Mouse (Mus musculus) hindbrain, embryonic 10.5 days (tissue): ENCODE measurements around the gene Rnaseh2c. TPM values are rescaled to one million over a fixed set of nuclear protein-coding genes. Genes with fewer than 3 reads are reported as not detected.

Experiments used
- DNase-seq: peaks from one replicate; pipeline ENCODE4 v3.0.0-alpha.2; 2017; ENCODE audit warnings: low spot score
- H3K27ac ChIP-seq: fragments of 300-500 bp; sonication (generic); 2 replicates; pipeline ENCODE4 v1.5.1; 2016; ENCODE audit warnings: mild to moderate bottlenecking, moderate library complexity
- H3K27me3 ChIP-seq: fragments of 300-500 bp; sonication (generic); 2 replicates; pipeline ENCODE4 v1.6.1; 2016; ENCODE audit warnings: mild to moderate bottlenecking; ENCODE audit not compliant: poor library complexity, insufficient read depth, severe bottlenecking
- H3K36me3 ChIP-seq: fragments of 300-500 bp; sonication (generic); 2 replicates; pipeline ENCODE4 v1.6.1; 2016; ENCODE audit warnings: mild to moderate bottlenecking, moderate library complexity
- H3K4me1 ChIP-seq: fragments of 300-500 bp; sonication (generic); replicated peaks from 2 replicates; pipeline ENCODE4 v1.6.1; 2016; ENCODE audit warnings: mild to moderate bottlenecking
- H3K4me3 ChIP-seq: fragments of 300-500 bp; sonication (generic); 2 replicates; pipeline ENCODE4 v1.5.1; 2016; ENCODE audit warnings: mild to moderate bottlenecking, moderate library complexity
- H3K9me3 ChIP-seq: fragments of 300-500 bp; sonication (generic); 2 replicates; pipeline ENCODE4 v1.6.1; 2016; ENCODE audit warnings: mild to moderate bottlenecking, moderate library complexity
- WGBS: fragments of 180-500 bp; shearing (Covaris S2); methylation state at CpG from one replicate; pipeline ENCODE4 v1.1.7; 2016; 5-methylcytosine and 5-hydroxymethylcytosine counted together
- polyA plus RNA-seq: library from polyadenylated mRNA; unstranded; fragments of >200 nt; fragmentation: Nextera tagmentation; extraction: Ambion mirVana; gene quantifications from 2 replicates; pipeline ENCODE4 v1.2.1, GENCODE M21; 2016

The Rnaseh2c gene
- polyA plus RNA-seq, 1 experiment from 2014 or later = 187 TPM

DNA sequence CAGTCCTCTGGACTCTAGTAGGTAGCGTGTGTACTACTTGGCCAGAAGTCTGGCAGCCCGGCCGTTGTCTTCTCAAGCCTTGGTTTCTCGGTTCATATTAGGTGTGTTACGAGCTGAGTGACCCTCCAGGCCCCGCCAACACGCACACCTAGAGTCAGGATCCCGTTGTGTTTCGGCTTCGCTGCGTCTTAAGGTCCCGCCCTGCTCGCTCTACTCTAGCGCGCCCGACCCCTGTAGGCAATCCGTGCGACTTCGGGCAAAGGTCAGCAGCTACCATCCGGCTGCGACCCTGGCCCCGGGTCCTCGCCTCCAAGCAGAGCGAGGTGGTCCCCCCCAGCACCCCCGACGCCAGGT, 34.5 kb upstream of the Rnaseh2c start:
- no peak for DNase-seq
- 2% methylated on average over 26 of the region's 26 CpGs for WGBS
- peaks cover 72% of the 10 kb centered on the region for H3K27me3 ChIP-seq

DNA sequence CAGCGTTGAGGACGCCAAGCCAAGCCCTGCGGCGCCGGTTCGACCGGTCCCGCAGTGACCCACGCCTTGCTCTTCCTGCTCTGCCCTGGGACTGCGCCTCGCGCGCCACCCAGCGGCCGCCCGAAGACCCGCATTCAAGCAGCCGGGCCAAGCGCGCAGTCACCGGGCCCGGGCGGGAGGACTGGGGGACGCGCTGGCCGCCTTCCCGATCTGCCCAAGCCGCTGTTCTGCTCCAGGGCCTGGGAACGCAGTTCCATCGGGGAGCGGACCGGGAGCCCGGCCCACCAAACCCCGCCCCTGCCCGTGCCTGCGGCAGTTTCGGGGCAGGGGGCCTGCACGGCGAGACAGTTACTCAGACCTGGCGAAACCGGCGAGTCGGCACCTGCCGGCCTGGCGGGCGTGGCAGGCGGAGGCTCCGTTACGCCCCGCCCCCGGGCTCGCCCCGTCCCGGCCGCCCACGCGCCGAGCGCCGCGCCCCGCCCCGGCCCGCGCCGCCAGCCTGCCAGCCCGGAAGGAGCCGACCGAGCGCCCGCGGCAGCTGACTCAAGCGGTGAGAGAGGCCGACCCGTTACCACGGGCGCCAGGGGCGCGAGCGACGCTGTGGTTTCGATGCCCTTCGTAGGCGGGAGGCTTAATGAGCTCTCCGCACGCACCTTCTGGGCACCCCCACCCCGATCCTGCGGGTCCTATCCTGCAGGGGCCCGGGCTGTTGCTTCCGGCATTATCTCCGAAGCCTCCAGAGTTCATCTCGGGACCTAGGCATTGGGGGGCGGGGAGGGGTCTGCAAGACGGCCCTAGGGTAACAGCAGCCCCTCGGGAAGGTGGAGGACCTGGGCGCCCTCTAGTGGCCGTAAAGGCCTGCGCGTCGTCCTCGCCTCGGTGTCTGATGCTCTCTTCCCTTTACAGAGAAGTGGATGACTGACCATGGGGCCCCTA, 33.9 kb upstream of the Rnaseh2c start, which contains the start of gene Ap5b1:
TSS of gene Ap5b1 (plus strand) at position 492 of the 936 bp plus-strand sequence.
- Histone ChIP-seq H3K9me3 (no peaks in the 10 kb centered on the region), H3K4me3 (peak within 1 kb of the TSS; percentile 81), H3K27me3 (peaks cover 66% of the 10 kb centered on the region), H3K4me1 (peaks cover 38% of the 10 kb centered on the region), H3K36me3 (peaks cover 12% of the 10 kb centered on the region; the same call in 1 of the 2 replicates), H3K27ac (peak within 1 kb of the TSS; percentile 92)
- DNase-seq = peak; percentile 93
- WGBS = under 1% methylated on average over 102 of the region's 102 CpGs

More for the DNA sequence above, 34.5 kb upstream of the Rnaseh2c start:
- H3K9me3 ChIP-seq = no peaks in the 10 kb centered on the region
- H3K27ac ChIP-seq = peak overlapping the region; percentile 92
- H3K4me1 ChIP-seq = peaks cover 38% of the 10 kb centered on the region
- peak overlapping the region; percentile 81 for H3K4me3 ChIP-seq
- peaks cover 12% of the 10 kb centered on the region; the same call in 1 of the 2 replicates for H3K36me3 ChIP-seq

DNA sequence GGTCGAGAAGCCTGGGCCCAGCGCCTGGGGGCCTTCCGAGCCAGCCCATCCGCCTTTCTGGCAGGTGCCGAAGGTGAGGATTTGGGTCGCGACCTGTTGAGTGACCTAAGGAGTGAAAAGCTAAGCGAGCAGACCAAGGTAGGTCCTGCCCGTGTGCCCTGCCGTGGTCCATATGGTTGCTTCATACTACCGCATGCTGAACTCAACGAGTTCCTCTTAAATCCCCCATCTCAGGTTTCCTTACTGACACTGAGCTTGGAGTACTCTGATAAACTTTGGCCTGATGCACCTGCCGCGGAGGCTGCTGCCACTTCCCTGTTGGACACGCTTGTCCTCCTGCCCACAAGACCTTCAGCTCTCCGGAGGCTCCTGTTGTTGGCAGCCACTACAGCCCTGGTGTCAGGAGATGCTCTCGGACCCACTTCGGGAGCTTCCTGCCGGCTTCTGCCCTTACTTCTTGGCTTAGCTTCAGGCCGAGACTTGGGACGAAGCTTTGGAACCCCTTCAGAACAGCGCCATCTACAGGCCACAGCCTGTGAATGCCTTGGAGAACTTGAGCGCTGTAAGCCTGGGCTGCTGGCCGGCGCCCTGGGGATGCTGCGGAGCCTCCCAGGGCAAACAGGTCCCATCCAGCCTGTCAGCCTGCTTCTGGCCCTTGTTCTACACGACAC, 33.1 kb upstream of the Rnaseh2c start:
- WGBS = 11% methylated on average over 27 of the region's 27 CpGs
- H3K27ac ChIP-seq = peak overlapping the region; percentile 92
- H3K36me3 ChIP-seq = peaks cover 12% of the 10 kb centered on the region; the same call in 1 of the 2 replicates
- DNase-seq = peak; percentile 86
- H3K9me3 ChIP-seq = no peaks in the 10 kb centered on the region
- peaks cover 58% of the 10 kb centered on the region for H3K27me3 ChIP-seq
- peaks cover 38% of the 10 kb centered on the region for H3K4me1 ChIP-seq
- H3K4me3 ChIP-seq = peak overlapping the region; percentile 81

DNA sequence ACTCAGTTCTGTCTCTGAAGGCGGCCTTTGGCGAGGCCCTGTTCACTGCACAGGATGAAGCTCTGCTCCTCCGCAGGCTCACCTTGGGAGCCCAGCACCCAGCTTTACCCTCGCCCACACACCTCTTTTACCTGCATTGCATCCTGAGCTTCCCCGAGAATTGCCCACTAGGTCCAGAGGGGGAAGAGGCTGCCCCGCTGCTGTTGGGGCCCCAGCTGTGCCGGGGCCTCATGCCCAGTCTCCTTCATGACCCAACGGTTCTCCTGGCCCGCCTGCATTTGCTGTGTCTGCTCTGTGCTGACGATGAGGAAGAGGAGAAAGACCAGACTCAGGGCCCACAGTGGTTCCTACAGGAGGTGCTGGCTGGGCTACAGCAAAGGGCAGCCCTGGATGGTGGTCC, 32.2 kb upstream of the Rnaseh2c start:
- Histone ChIP-seq H3K27ac (peak overlapping the region; percentile 59; the same call in 1 of the 2 replicates), H3K27me3 (peaks cover 48% of the 10 kb centered on the region), H3K36me3 (peaks cover 12% of the 10 kb centered on the region; the same call in 1 of the 2 replicates), H3K9me3 (no peaks in the 10 kb centered on the region), H3K4me1 (peaks cover 38% of the 10 kb centered on the region), H3K4me3 (peak overlapping the region; percentile 81; the same call in 1 of the 2 replicates)
- 80% methylated on average over 10 of the region's 10 CpGs for WGBS
- no peak for DNase-seq

DNA sequence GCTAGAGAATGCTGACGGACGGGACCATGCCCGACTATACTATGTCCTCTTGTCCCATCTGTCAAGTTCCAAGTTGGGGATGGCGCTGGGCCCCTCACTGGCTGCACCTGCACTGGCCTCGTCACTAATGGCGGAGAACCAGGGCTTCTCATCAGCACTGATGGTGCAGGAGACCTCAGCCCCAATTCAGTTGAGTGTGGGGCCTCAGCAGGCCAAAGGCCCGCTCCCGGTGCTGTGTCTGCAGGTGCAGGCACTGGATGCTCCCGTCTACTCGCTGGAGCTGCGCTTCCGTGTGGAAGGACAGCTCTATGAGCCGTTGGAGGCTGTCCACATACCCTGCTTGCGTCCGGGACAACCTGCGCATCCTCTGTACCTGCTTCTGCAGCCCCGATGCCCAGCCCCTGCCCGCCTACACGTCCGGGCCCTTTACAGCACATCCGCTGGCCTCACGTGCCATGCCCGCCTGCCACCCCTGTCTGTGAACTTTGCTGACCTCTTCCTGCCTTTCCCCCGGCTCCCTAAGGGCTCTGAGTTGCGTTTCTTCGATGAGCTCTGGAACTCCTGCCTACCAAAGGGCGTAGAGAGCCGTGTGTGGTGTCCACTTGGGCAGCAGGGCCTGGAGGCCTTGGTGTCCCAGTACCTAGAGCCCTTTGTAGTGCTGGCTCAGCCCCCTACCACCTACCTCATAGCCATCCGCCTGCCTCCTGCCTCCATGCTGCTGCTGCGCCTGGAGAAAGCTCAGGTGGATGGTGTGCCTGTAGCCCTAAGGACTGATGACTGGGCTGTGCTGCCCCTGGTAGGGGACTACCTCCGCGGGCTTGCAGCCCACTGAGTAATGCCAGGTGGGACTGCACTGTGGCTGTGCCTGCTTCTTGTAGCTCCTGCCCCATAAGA, 31.1 kb upstream of the Rnaseh2c start:
- 87% methylated on average over 32 of the region's 32 CpGs for WGBS
- no peak overlapping the region for H3K4me3 ChIP-seq
- no peaks in the 10 kb centered on the region for H3K9me3 ChIP-seq
- H3K4me1 ChIP-seq = peaks cover 38% of the 10 kb centered on the region
- no peak for DNase-seq
- no peak overlapping the region for H3K27ac ChIP-seq
- H3K36me3 ChIP-seq = peaks cover 12% of the 10 kb centered on the region; the same call in 1 of the 2 replicates
- peaks cover 38% of the 10 kb centered on the region for H3K27me3 ChIP-seq

DNA sequence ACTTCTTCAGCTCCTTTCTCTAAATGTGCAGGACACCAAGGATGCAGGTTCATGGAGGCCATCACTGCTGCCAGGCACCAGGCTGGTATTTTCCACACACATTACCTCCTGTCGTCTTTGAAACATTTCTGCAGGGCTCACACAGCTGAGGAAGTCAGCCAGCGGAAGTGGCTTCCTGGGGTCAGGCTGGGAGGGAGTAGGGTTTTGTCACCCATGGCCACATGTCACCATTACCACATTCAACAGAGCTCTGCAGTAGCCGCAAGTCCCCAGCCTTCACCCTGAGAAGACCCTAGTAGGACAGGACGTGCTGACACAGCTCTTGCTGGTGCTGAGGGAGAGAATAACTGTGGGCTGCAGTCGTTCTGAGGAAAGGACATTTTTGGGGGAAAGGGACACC, 29.8 kb upstream of the Rnaseh2c start:
- Histone ChIP-seq H3K4me3 (no peak overlapping the region), H3K27ac (no peak overlapping the region), H3K27me3 (peaks cover 25% of the 10 kb centered on the region), H3K36me3 (peaks cover 12% of the 10 kb centered on the region; the same call in 1 of the 2 replicates), H3K9me3 (no peaks in the 10 kb centered on the region), H3K4me1 (peaks cover 30% of the 10 kb centered on the region)
- WGBS = 81% methylated on average over 5 of the region's 5 CpGs
- DNase-seq = no peak

DNA sequence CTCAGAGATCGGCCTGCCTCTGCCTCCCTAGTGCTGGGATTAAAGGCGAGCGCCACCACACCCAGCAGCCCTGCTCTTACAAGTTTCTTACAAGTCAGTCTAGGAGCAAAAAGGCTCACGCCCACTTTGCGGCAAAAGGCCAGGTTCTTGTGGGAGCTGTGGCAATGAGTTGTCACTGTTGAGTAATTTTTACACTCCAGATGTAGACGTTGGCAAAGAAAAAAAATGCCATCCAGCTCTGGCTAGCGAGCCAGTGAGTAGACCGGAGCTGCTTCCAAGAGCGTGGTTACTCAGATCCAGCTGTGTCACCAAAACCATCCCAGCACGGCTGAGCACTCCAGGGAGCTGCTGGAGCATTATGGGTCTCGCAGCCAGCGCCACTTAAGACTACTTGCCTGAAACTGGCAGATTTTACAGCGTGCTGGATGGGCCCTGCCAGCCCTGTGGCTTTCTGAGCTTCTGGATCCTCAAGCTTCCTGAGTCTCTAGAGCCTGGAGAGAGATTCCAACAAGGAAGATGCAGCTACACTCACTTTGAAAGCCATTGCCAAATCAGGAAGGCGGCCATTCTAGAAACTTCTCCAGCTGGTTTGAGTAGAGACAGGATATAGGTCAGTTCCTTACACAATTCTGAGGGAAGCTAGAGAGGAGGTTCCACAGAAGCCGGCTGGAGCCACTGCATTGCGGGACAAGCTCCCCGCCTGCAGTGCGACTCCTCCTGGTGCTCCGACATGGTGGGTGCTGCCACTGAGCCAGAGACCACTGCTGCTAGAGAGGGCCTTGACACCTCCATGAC, 29.1 kb upstream of the Rnaseh2c start:
- Histone ChIP-seq H3K36me3 (peaks cover 12% of the 10 kb centered on the region; the same call in 1 of the 2 replicates), H3K9me3 (no peaks in the 10 kb centered on the region), H3K27ac (no peak overlapping the region), H3K27me3 (peaks cover 22% of the 10 kb centered on the region), H3K4me1 (peaks cover 23% of the 10 kb centered on the region), H3K4me3 (no peak overlapping the region)
- WGBS = 85% methylated on average over 19 of the region's 19 CpGs
- no peak for DNase-seq

DNA sequence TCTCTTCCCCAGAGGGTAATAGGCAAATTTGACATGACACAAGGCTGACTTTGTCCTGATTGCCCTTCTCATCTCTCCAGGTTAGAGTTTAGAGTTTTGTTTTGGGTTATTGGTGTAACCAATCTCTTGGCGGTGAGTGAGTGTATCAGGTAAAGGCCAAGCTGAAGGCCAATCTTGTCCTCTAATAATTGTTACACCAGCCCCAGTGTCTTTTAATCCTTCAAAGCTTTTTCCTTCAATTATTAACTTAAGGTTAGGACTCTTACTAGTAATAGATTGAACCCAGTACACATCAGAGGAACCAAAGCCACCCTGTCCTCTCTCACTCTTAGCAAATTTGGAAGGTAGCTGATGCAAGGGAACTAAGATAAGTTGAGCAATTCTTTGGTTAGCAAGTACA, 26.3 kb upstream of the Rnaseh2c start:
- Histone ChIP-seq H3K27me3 (peaks cover 8% of the 10 kb centered on the region), H3K4me3 (no peak overlapping the region), H3K4me1 (peaks cover 3% of the 10 kb centered on the region; the same call in 1 of the 2 replicates), H3K9me3 (no peaks in the 10 kb centered on the region), H3K27ac (no peak overlapping the region), H3K36me3 (peaks cover 7% of the 10 kb centered on the region; the same call in 1 of the 2 replicates)
- DNase-seq = no peak
- 91% methylated on average over 1 of the region's 1 CpGs for WGBS

DNA sequence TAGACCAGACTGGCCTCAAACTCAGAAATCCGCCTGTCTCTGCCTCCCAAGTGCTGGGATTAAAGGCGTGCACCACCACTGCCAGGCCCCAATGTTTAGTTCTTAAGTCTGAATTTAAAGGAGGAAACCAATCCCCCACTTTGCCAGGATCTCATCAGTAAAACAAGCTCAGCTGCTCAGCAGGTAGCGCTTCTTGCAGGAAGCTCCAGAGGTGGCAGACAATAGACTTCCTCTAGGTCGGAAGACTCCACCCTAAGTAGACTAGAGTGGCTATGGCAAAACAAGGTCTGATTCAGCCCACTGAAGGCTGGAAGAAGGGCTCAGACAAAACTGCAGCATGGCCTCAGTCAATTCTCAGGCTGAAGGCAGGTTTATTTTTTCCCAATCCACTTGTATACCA, 21.7 kb upstream of the Rnaseh2c start:
- 70% methylated on average over 4 of the region's 4 CpGs for WGBS
- no peaks in the 10 kb centered on the region for H3K9me3 ChIP-seq

DNA sequence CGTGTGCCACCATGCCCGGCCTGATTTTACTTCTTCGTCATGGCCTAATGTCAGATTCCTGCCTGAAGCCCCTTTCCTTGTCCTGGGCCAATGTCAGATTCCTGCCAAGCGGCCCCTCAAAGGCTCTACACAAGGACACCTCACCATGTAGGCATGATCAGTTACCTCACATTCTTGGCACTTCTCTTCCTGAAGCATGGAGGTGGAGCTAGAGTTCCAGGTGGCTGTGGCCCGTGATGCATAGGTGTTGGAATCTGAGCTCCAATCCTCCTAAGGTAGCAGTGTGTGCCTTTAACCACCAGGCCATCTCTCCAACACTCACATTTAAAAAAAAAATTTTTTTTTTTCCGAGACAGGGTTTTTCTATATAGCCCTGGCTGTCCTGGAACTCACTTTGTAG, 20.9 kb upstream of the Rnaseh2c start:
- DNase-seq = no peak
- no peaks in the 10 kb centered on the region for H3K36me3 ChIP-seq
- WGBS = 85% methylated on average over 6 of the region's 6 CpGs
- H3K9me3 ChIP-seq = no peaks in the 10 kb centered on the region
- no peaks in the 10 kb centered on the region for H3K27me3 ChIP-seq
- H3K27ac ChIP-seq = no peak overlapping the region
- no peak overlapping the region for H3K4me3 ChIP-seq
- H3K4me1 ChIP-seq = no peaks in the 10 kb centered on the region

More for the DNA sequence above, 21.7 kb upstream of the Rnaseh2c start:
- H3K4me3 ChIP-seq = no peak overlapping the region
- H3K27me3 ChIP-seq = no peaks in the 10 kb centered on the region
- no peak overlapping the region for H3K27ac ChIP-seq
- no peaks in the 10 kb centered on the region for H3K4me1 ChIP-seq
- H3K36me3 ChIP-seq = no peaks in the 10 kb centered on the region
- DNase-seq = no peak

DNA sequence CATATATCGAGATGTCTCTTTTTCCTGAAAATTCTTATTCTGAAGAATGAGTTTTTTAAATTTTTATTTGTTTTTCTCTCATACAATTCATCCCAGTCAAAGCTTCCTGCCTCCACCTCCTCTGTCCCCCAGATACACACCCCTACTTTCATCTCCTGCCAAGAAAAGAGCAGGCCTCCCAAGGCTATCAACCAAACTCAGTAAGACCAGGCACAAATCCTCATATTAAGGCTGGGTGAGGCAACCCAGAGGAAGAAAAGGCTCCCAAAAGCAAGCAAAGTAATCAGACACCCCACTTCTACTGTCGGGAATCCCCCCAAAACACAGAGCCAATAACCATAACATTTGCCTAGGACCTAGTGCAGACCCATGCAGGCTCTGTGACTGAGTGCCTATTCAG, 19.7 kb upstream of the Rnaseh2c start:
- H3K27ac ChIP-seq = no peak overlapping the region
- no peaks in the 10 kb centered on the region for H3K36me3 ChIP-seq
- DNase-seq = no peak
- WGBS = 89% methylated on average over 2 of the region's 2 CpGs
- no peaks in the 10 kb centered on the region for H3K4me1 ChIP-seq
- no peaks in the 10 kb centered on the region for H3K9me3 ChIP-seq
- no peak overlapping the region for H3K4me3 ChIP-seq
- H3K27me3 ChIP-seq = no peaks in the 10 kb centered on the region
